ENCODE assay signal across 13 mouse cellular contexts in genomic region chr17:31183180-31183974, GRCm38 (mm10). TPM values are rescaled to one million over a fixed set of nuclear protein-coding genes. Genes with fewer than 3 reads are reported as not detected.
DNase-seq lines count a peak whose midpoint lies in the region; ATAC-seq and TF ChIP-seq lines count a peak whose summit lies in the region.
"Had no signal": no experiment of that assay in that cellular context is flagged by ENCODE, and none has a peak within 500 bp of the region (broad histone marks: within the 10 kb centered on the region; RNA-seq: fewer than 3 reads in every experiment).

No protein-coding gene starts in this region.

- H3K27me3 ChIP-seq in lung, embryonic 14.5 days (ENCODE audit: insufficient read depth, low read length), result no peaks in the 10 kb centered on the region
- no peaks in the 10 kb centered on the region for H3K27me3 ChIP-seq in stomach, embryonic 15.5 days (replicated peaks)
- no peaks in the 10 kb centered on the region for H3K27me3 ChIP-seq in hindbrain, embryonic 10.5 days (ENCODE audit: insufficient read depth, poor library complexity, severe bottlenecking)

- DNase-seq in lung, embryonic 14.5 days, result peak; percentile 18
- no peak for DNase-seq in lung, postnatal 25 days (ENCODE audit: low spot score)
- peak; percentile 57 for DNase-seq in cerebellum, adult 9-11 months
- DNase-seq in layer of hippocampus, adult 9-11 months, result peak; percentile 59
- no peak for DNase-seq in spleen, postnatal 14 days (ENCODE audit: low spot score in 2 of 2)
- no peak for DNase-seq in adrenal gland, postnatal 36 days
- no peak for DNase-seq in hindbrain, embryonic 10.5 days (ENCODE audit: low spot score)
- DNase-seq: adrenal gland, adult 2 months; gastrocnemius, postnatal 25 days had no signal

- WGBS in lung, embryonic 14.5 days, result 40% methylated on average over 12 of the region's 12 CpGs
- WGBS in stomach, embryonic 15.5 days, result 48% methylated on average over 12 of the region's 12 CpGs
- WGBS in hindbrain, embryonic 10.5 days, result 74% methylated on average over 12 of the region's 12 CpGs

- H3K27ac ChIP-seq in lung, embryonic 14.5 days (ENCODE audit: low read depth), result peak overlapping the region; percentile 20; the same call in 1 of the 2 replicates
- peak overlapping the region; percentile 86 for H3K27ac ChIP-seq in stomach, embryonic 15.5 days
- no peak overlapping the region; the same call in 1 of the 2 replicates for H3K27ac ChIP-seq in hindbrain, embryonic 10.5 days
- H3K27ac ChIP-seq: limb, embryonic 13.5 days had no signal

- H3K4me2 ChIP-seq in lung, embryonic 14.5 days, result no peak overlapping the region
- H3K4me2 ChIP-seq in stomach, embryonic 15.5 days, result no peak overlapping the region
- H3K4me2 ChIP-seq: limb, embryonic 13.5 days had no signal

- H3K9ac ChIP-seq in lung, embryonic 14.5 days, result no peak overlapping the region
- H3K9ac ChIP-seq in stomach, embryonic 15.5 days, result no peak overlapping the region
- H3K9ac ChIP-seq: limb, embryonic 13.5 days had no signal

- no peak overlapping the region for H3K4me3 ChIP-seq in lung, embryonic 14.5 days (ENCODE audit: low read depth, low read length)
- H3K4me3 ChIP-seq in stomach, embryonic 15.5 days (replicated peaks), result no peak overlapping the region
- H3K4me3 ChIP-seq in hindbrain, embryonic 10.5 days, result no peak overlapping the region
- H3K4me3 ChIP-seq: limb, embryonic 13.5 days had no signal

- no peaks in the 10 kb centered on the region for H3K4me1 ChIP-seq in lung, embryonic 14.5 days (ENCODE audit: insufficient read depth)
- no peaks in the 10 kb centered on the region for H3K4me1 ChIP-seq in stomach, embryonic 15.5 days
- no peaks in the 10 kb centered on the region for H3K4me1 ChIP-seq in hindbrain, embryonic 10.5 days (replicated peaks)
- H3K4me1 ChIP-seq: limb, embryonic 13.5 days had no signal

- H3K36me3 ChIP-seq in lung, embryonic 14.5 days (ENCODE audit: insufficient read depth), result no peaks in the 10 kb centered on the region
- no peaks in the 10 kb centered on the region for H3K36me3 ChIP-seq in stomach, embryonic 15.5 days
- H3K36me3 ChIP-seq in hindbrain, embryonic 10.5 days, result no peaks in the 10 kb centered on the region
- H3K36me3 ChIP-seq: limb, embryonic 13.5 days had no signal

- ATAC-seq in lung, embryonic 14.5 days (ENCODE audit: insufficient read depth), result no peak
- peak; percentile 83 for ATAC-seq in stomach, embryonic 15.5 days (ENCODE audit: insufficient read depth, low FRiP score, low read depth)

- no peak for TF ChIP-seq CTCF in lung, embryonic 14.5 days (IDR thresholded peaks at IDR 0.05; ENCODE audit: low read depth)

- H3K9me3 ChIP-seq in lung, embryonic 14.5 days (ENCODE audit: low read depth, low read length), result no peaks in the 10 kb centered on the region
- no peaks in the 10 kb centered on the region for H3K9me3 ChIP-seq in stomach, embryonic 15.5 days
- 0 out of 2 replicates have a peak, but pooled peaks cover 4% of the 10 kb centered on the region for H3K9me3 ChIP-seq in hindbrain, embryonic 10.5 days
- H3K9me3 ChIP-seq: limb, embryonic 13.5 days had no signal

RNA-seq across cellular contexts. Expression of gene Tmprss3, which starts 15.4 kb away (rescaled TPM):
- not detected in 2 replicates for polyA plus RNA-seq in lung, embryonic 14.5 days (2014; fragmentation: Nextera tagmentation; extraction: Ambion mirVana)
- polyA plus RNA-seq in stomach, embryonic 15.5 days (2015; fragmentation: Nextera tagmentation; extraction: Ambion mirVana), result 0.36 and 0.49 TPM in 2 replicates
- total RNA-seq in adrenal gland, postnatal 36 days (2021), result not detected
- polyA plus RNA-seq in hindbrain, embryonic 10.5 days (2016; fragmentation: Nextera tagmentation; extraction: Ambion mirVana), result 0.06 TPM in 1 of 2 replicates, not detected in the other
- total RNA-seq: adrenal gland, adult 2 months; gastrocnemius, postnatal 25 days had no signal
- polyA plus RNA-seq: adrenal gland, adult 2 months; embryonic facial prominence, embryonic 11.5 days; hindbrain, embryonic 11.5 days; limb, embryonic 13.5 days had no signal

RNA-seq across cellular contexts. Expression of gene Tff1, which starts 18.3 kb away (rescaled TPM):
- not detected in 2 replicates for polyA plus RNA-seq in lung, embryonic 14.5 days (2014; fragmentation: Nextera tagmentation; extraction: Ambion mirVana)
- polyA plus RNA-seq in stomach, embryonic 15.5 days (2015; fragmentation: Nextera tagmentation; extraction: Ambion mirVana), result 95.6 and 131 TPM in 2 replicates
- total RNA-seq in adrenal gland, postnatal 36 days (2021), result not detected
- not detected in 2 replicates for polyA plus RNA-seq in hindbrain, embryonic 10.5 days (2016; fragmentation: Nextera tagmentation; extraction: Ambion mirVana)
- total RNA-seq: adrenal gland, adult 2 months; gastrocnemius, postnatal 25 days had no signal
- polyA plus RNA-seq: embryonic facial prominence, embryonic 11.5 days; hindbrain, embryonic 11.5 days; limb, embryonic 13.5 days had no signal

RNA-seq across cellular contexts. Expression of gene Ubash3a, which starts 24.3 kb away (rescaled TPM):
- polyA plus RNA-seq in lung, embryonic 14.5 days (2014; fragmentation: Nextera tagmentation; extraction: Ambion mirVana), result 0.26 and 0.64 TPM in 2 replicates
- polyA plus RNA-seq in stomach, embryonic 15.5 days (2015; fragmentation: Nextera tagmentation; extraction: Ambion mirVana), result 0.89 and 1.2 TPM in 2 replicates
- under 1 TPM in 1 of 2 experiments, not detected in 1; 0.07 TPM for total RNA-seq in adrenal gland, postnatal 36 days (2021)
- polyA plus RNA-seq in hindbrain, embryonic 10.5 days (2016; fragmentation: Nextera tagmentation; extraction: Ambion mirVana), result 0.14 and 0.61 TPM in 2 replicates

RNA-seq across cellular contexts. Expression of gene Tff2, which starts 39.3 kb away (rescaled TPM):
- polyA plus RNA-seq in lung, embryonic 14.5 days (2014; fragmentation: Nextera tagmentation; extraction: Ambion mirVana), result not detected in 2 replicates
- polyA plus RNA-seq in stomach, embryonic 15.5 days (2015; fragmentation: Nextera tagmentation; extraction: Ambion mirVana), result 39.1 and 51.9 TPM in 2 replicates
- total RNA-seq in adrenal gland, postnatal 36 days (2021), result not detected
- polyA plus RNA-seq in hindbrain, embryonic 10.5 days (2016; fragmentation: Nextera tagmentation; extraction: Ambion mirVana), result not detected in 2 replicates
- total RNA-seq: adrenal gland, adult 2 months; gastrocnemius, postnatal 25 days had no signal
- polyA plus RNA-seq: adrenal gland, adult 2 months; embryonic facial prominence, embryonic 11.5 days; hindbrain, embryonic 11.5 days; limb, embryonic 13.5 days had no signal

RNA-seq across cellular contexts. Expression of gene Tff3, which starts 53.9 kb away (rescaled TPM):
- polyA plus RNA-seq in lung, embryonic 14.5 days (2014; fragmentation: Nextera tagmentation; extraction: Ambion mirVana), result not detected in 2 replicates
- 141 and 168 TPM in 2 replicates for polyA plus RNA-seq in stomach, embryonic 15.5 days (2015; fragmentation: Nextera tagmentation; extraction: Ambion mirVana)
- total RNA-seq in adrenal gland, postnatal 36 days (2021), result not detected
- 1.1 TPM in 1 of 2 replicates, not detected in the other for polyA plus RNA-seq in hindbrain, embryonic 10.5 days (2016; fragmentation: Nextera tagmentation; extraction: Ambion mirVana)
- total RNA-seq: adrenal gland, adult 2 months; gastrocnemius, postnatal 25 days had no signal
- polyA plus RNA-seq: embryonic facial prominence, embryonic 11.5 days; limb, embryonic 13.5 days had no signal

Comparison
In these comparisons a context has a peak if more than half of its experiments do, and no peak if none do; other contexts are left out.
1. DNase-seq: peak in lung, embryonic 14.5 days (single experiment), cerebellum, adult 9-11 months (single experiment) and layer of hippocampus, adult 9-11 months (single experiment); none in lung, postnatal 25 days (single experiment), spleen, postnatal 14 days (0 of 2), adrenal gland, postnatal 36 days (0 of 2) and hindbrain, embryonic 10.5 days (single experiment).
2. RNA of gene Tff1, which starts 18.3 kb away (polyA plus RNA-seq): 95.6 to 131 TPM in stomach, embryonic 15.5 days; not detected in lung, embryonic 14.5 days and not detected in hindbrain, embryonic 10.5 days; every median in the first group is over 10 times any median in the second.